Mouse (Mus musculus) limb, embryonic 14.5 days (tissue): ENCODE data around the gene Arhgef3. TPM values are rescaled to one million over a fixed set of nuclear protein-coding genes. Genes with fewer than 3 reads are reported as not detected.

Source experiments
- ATAC-seq: fragments of 200-750 bp; cut with Nextera tagmentation; 2 replicates; pipeline ENCODE4 v1.8.0; 2017; ENCODE audit warnings: low read depth, moderate number of reproducible peaks, moderate TSS enrichment; ENCODE audit not compliant: low FRiP score
- DNase-seq: peaks from one replicate; pipeline ENCODE4 v3.0.0-alpha.2; 2015; ENCODE audit warnings: low spot score
- H3K27ac ChIP-seq: fragments of 300-500 bp; sonication (generic); replicated peaks from 2 replicates; pipeline ENCODE4 v1.5.1; 2014; ENCODE audit warnings: low read depth, mild to moderate bottlenecking, low read length, moderate library complexity, mixed read lengths
- H3K27me3 ChIP-seq: fragments of 300-500 bp; sonication (generic); 2 replicates; pipeline ENCODE4 v1.6.1; 2014; ENCODE audit warnings: low read length, mixed read lengths; ENCODE audit not compliant: control insufficient read depth, insufficient read depth
- H3K36me3 ChIP-seq: fragments of 300-500 bp; sonication (generic); 2 replicates; pipeline ENCODE4 v1.6.1; 2014; ENCODE audit warnings: mild to moderate bottlenecking, low read length, moderate library complexity, mixed read lengths; ENCODE audit not compliant: control insufficient read depth, insufficient read depth
- H3K4me1 ChIP-seq: fragments of 300-500 bp; sonication (generic); 2 replicates; pipeline ENCODE4 v1.6.1; 2014; ENCODE audit warnings: antibody characterized with exemption, low read length, mixed read lengths; ENCODE audit not compliant: control insufficient read depth, insufficient read depth
- H3K4me2 ChIP-seq: fragments of 300-500 bp; sonication (generic); replicated peaks from 2 replicates; pipeline ENCODE4 v1.6.1; 2014; ENCODE audit warnings: low read depth, mild to moderate bottlenecking, low read length, moderate library complexity; ENCODE audit not compliant: severe bottlenecking
- H3K4me3 ChIP-seq: fragments of 300-500 bp; sonication (generic); replicated peaks from 2 replicates; pipeline ENCODE4 v1.5.1; 2014; ENCODE audit warnings: low read length
- H3K9ac ChIP-seq: fragments of 300-500 bp; sonication (generic); 2 replicates; pipeline ENCODE4 v1.6.1; 2014; ENCODE audit warnings: mild to moderate bottlenecking, low read depth, low read length, moderate library complexity; ENCODE audit not compliant: severe bottlenecking
- H3K9me3 ChIP-seq: fragments of 300-500 bp; sonication (generic); 2 replicates; pipeline ENCODE4 v1.6.1; 2016; ENCODE audit warnings: low read length; ENCODE audit not compliant: control insufficient read depth
- POLR2A ChIP-seq: fragments of 200-500 bp; IDR thresholded peaks from 2 replicates; pipeline ENCODE4 v1.8.0; 2012; ENCODE audit warnings: inconsistent platforms, mild to moderate bottlenecking, moderate library complexity, borderline replicate concordance; ENCODE audit not compliant: insufficient read depth, insufficient read length; ENCODE audit errors: extremely low read depth
- WGBS: fragments of 180-500 bp; shearing (Covaris S2); extraction: QIAGEN DNeasy Blood & Tissue Kit; methylation state at CpG from one replicate; pipeline ENCODE4 v1.1.7; 2014; 5-methylcytosine and 5-hydroxymethylcytosine counted together
- polyA plus RNA-seq, 2 experiments: library from polyadenylated mRNA; depleted of rRNA in 1 of 2; stranded (reverse) in 1 of 2; unstranded in 1 of 2; fragments of >200 nt; fragmentation: Nextera tagmentation in 1 of 2; extraction: Ambion mirVana in 1 of 2; gene quantifications; 2 replicates each; pipeline versions ENCODE4 v1.2.1 to v1.2.3; 2012 to 2014

Gene Arhgef3
- polyA plus RNA-seq, 2 experiments = 14.3 to 22.5 TPM

DNA sequence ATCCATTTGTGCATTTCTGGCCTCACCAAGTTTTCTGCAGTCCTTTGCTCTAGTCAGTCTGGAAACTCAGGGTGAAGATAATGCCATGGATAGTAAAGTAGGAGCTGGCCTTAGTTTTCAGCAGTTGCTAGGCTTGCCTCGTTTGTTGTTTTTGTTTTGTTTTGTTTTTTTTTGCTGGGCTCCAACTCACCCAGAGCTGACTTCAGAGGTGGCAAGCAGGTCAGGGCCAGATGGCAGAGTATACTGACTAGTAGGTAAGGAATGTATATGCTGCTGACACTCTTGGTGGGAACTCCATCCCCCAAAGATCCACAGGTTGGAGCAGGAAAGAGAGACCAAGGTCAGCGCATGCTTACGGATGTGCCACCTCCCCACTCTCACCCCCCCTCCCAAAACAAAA, 44.6 kb upstream of the Arhgef3 start:
- DNase-seq (no peak), ATAC-seq (no peak)
- Histone ChIP-seq H3K9me3 (no peaks in the 10 kb centered on the region), H3K4me3 (no peak overlapping the region), H3K36me3 (no peaks in the 10 kb centered on the region), H3K4me2 (peak overlapping the region; percentile 10; the same call in 1 of the 2 replicates), H3K27me3 (no peaks in the 10 kb centered on the region), H3K9ac (no peak overlapping the region), H3K27ac (peak overlapping the region; percentile 93), H3K4me1 (peaks cover 95% of the 10 kb centered on the region)
- TF ChIP-seq POLR2A = no peak
- WGBS = 7% methylated on average over 3 of the region's 3 CpGs

DNA sequence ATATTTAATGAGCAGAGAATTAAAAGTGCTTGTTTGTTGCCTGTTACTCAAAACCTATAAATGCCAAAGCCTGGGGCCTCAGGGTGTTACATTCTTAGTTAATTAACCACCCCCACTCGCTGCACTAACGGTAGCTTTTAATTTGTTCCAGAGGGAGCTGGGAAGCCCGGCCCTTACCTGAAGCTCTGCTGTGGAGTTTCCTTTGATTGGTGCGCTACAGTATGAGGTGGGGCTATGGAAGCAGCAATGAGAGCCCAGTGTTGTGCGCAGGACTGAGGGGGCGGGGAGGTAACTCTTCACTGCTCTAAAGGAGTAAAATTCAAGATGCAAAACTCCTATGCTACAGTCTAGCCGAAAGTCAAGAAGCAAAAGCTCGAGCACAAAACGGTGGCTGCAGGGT, 43.9 kb upstream of the Arhgef3 start:
- Histone ChIP-seq H3K4me2 (peak overlapping the region; percentile 22), H3K36me3 (no peaks in the 10 kb centered on the region), H3K4me3 (no peak overlapping the region), H3K4me1 (peaks cover 96% of the 10 kb centered on the region), H3K27ac (peak overlapping the region; percentile 93), H3K27me3 (no peaks in the 10 kb centered on the region), H3K9ac (no peak overlapping the region), H3K9me3 (no peaks in the 10 kb centered on the region)
- no peak for TF ChIP-seq POLR2A
- 5% methylated on average over 9 of the region's 9 CpGs for WGBS
- no peak for ATAC-seq
- DNase-seq = peak; percentile 41

- H3K27me3 ChIP-seq = no peaks in the 10 kb centered on the region
- TF ChIP-seq POLR2A = no peak
- no peak overlapping the region for H3K4me3 ChIP-seq
- ATAC-seq (no peak), DNase-seq (peak; percentile 26)
- H3K4me2 ChIP-seq = no peak overlapping the region
- H3K27ac ChIP-seq = no peak overlapping the region
- H3K4me1 ChIP-seq = peaks cover 96% of the 10 kb centered on the region
- H3K9me3 ChIP-seq = no peaks in the 10 kb centered on the region
- no peak overlapping the region for H3K9ac ChIP-seq
- 0% methylated on average over 3 of the region's 3 CpGs for WGBS
- H3K36me3 ChIP-seq = 0 out of 2 replicates have a peak, but pooled peaks cover 3% of the 10 kb centered on the region
Observed at GRCm38 (mm10) chr14:27071985-27072384, 42.7 kb upstream of the Arhgef3 start.

- no peak overlapping the region for H3K4me2 ChIP-seq
- no peak for TF ChIP-seq POLR2A
- H3K9ac ChIP-seq = no peak overlapping the region
- DNase-seq (peak; percentile 63), ATAC-seq (peak; percentile 60; the same call in 1 of the 2 replicates)
- 14% methylated on average over 6 of the region's 6 CpGs for WGBS
- H3K27ac ChIP-seq = peak overlapping the region; percentile 79
- no peaks in the 10 kb centered on the region for H3K27me3 ChIP-seq
- H3K9me3 ChIP-seq = no peaks in the 10 kb centered on the region
- peaks cover 11% of the 10 kb centered on the region for H3K36me3 ChIP-seq
- H3K4me1 ChIP-seq = peaks cover 67% of the 10 kb centered on the region
- H3K4me3 ChIP-seq = no peak overlapping the region
Observed at GRCm38 (mm10) chr14:27075084-27075483, 39.6 kb upstream of the Arhgef3 start.

DNA sequence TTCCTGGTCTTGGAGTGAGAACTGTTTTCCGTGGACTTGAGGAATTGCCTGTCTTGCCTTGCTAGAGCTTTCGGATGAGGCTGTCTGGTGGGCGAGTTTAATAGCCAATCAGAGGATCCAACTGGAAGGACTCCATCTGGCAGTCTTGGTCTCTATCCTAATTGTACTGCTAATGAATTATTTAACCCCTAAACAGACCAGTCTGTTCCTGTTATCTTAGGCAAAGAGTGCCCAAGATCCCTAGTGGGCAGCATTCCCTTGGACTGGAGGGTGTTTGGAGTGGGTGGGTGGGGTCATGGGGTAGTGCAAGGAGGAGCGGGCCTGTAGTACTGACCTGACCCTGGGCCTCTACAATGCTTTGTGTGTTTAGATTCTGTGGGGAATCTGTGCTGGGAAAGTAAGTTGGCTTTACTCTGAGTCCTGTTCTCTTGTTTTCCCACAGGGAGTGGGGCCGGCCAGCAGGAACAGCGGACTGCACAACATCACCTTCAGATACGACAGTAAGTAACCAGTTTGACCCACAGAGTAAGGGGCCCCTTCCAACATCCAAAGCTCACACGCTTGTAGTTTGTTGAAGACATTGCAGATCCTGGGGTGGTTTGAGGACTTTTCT, 38.7 kb upstream of the Arhgef3 start:
- 50% methylated on average over 8 of the region's 8 CpGs for WGBS
- peaks cover 11% of the 10 kb centered on the region for H3K36me3 ChIP-seq
- H3K27me3 ChIP-seq = no peaks in the 10 kb centered on the region
- no peak for ATAC-seq
- H3K9ac ChIP-seq = no peak overlapping the region
- DNase-seq = no peak
- H3K27ac ChIP-seq = no peak overlapping the region; the same call in 1 of the 2 replicates
- H3K4me2 ChIP-seq = no peak overlapping the region
- no peak overlapping the region for H3K4me3 ChIP-seq
- peaks cover 58% of the 10 kb centered on the region for H3K4me1 ChIP-seq
- no peak for TF ChIP-seq POLR2A
- H3K9me3 ChIP-seq = no peaks in the 10 kb centered on the region
